Comparison of ENCODE assay signal across 9 mouse cellular contexts in the genomic region with DNA sequence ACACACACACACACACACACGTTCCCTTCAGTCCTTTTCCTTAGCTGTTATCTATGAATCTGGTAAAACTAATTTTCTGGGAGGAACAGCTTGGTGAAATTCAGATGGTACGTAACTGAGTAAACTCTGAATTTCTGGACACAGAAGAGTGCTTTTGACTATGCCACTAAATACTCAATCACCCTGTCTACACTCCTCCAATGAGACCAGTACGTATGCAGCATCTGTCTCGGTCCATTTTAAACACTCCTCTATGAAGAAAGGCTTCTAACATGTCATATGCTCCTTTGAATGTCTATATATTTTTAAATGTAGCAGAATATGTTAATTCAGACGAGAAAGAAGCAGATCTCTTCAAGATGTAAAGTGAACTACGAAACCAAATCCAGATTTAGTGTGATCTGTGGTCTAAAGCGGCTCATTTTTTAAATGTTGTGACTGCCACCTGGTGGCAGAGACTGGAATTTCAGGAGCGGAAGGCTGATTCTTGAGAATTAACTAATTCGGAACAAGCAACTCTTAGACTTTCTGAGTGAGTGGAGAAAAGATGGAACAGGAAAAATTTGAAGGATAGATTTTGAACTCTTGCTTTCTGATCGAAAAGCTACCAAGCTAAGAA. TPM values are rescaled to one million over a fixed set of nuclear protein-coding genes. Genes with fewer than 3 reads are reported as not detected.
DNase-seq lines count a peak whose midpoint lies in the region; ATAC-seq and TF ChIP-seq lines count a peak whose summit lies in the region.
"Had no signal": no experiment of that assay in that cellular context is flagged by ENCODE, and none has a peak within 500 bp of the region (broad histone marks: within the 10 kb centered on the region; RNA-seq: fewer than 3 reads in every experiment).

No protein-coding gene starts in this region.

- no peak for TF ChIP-seq POLR2A in thymus, adult 2 months (IDR thresholded peaks at IDR 0.05; ENCODE audit: control insufficient read depth, extremely low read depth, insufficient read depth, low read length, poor library complexity)

- no peaks in the 10 kb centered on the region for H3K27me3 ChIP-seq in thymus, adult 2 months (ENCODE audit: control insufficient read depth, insufficient read depth, low read length)
- no peaks in the 10 kb centered on the region for H3K27me3 ChIP-seq in embryonic facial prominence, embryonic 14.5 days (replicated peaks; ENCODE audit: control insufficient read depth, insufficient read depth, low read length)
- no peaks in the 10 kb centered on the region for H3K27me3 ChIP-seq in hindbrain, embryonic 14.5 days (ENCODE audit: control insufficient read depth, insufficient read depth, low read length)

- no peak for TF ChIP-seq CTCF in thymus, adult 2 months (IDR thresholded peaks at IDR 0.05; ENCODE audit: borderline replicate concordance, control insufficient read depth, extremely low read depth, insufficient read depth, low read length, poor library complexity)

- no peaks in the 10 kb centered on the region for H3K36me3 ChIP-seq in thymus, adult 2 months (ENCODE audit: control insufficient read depth, insufficient read depth, low read length)
- no peaks in the 10 kb centered on the region for H3K36me3 ChIP-seq in embryonic facial prominence, embryonic 14.5 days (ENCODE audit: control insufficient read depth, insufficient read depth, low read length)
- H3K36me3 ChIP-seq in hindbrain, embryonic 14.5 days (replicated peaks; ENCODE audit: control insufficient read depth, insufficient read depth): no peaks in the 10 kb centered on the region

- peak; percentile 41 for DNase-seq in thymus, adult 2 months
- no peak for DNase-seq in thymus, adult 18-20 months
- DNase-seq in adrenal gland, postnatal 36 days: peak; percentile 53 to 58
- peak; percentile 86 for DNase-seq in embryonic facial prominence, embryonic 14.5 days (ENCODE audit: low spot score)
- DNase-seq in hindbrain, embryonic 14.5 days (ENCODE audit: low spot score): peak; percentile 97
- peak; percentile 57 for DNase-seq in left cerebral cortex, postnatal 4 days
- peak; percentile 26 to 28 for DNase-seq in natural killer cell, adult 2 months (ENCODE audit: low spot score in 2 of 2)
- DNase-seq in urinary bladder, postnatal 36 days (ENCODE audit: low spot score in 2 of 2): peak; percentile 49 to 51

- no peaks in the 10 kb centered on the region for H3K4me1 ChIP-seq in thymus, adult 2 months (replicated peaks; ENCODE audit: control insufficient read depth, insufficient read depth, low read length)
- H3K4me1 ChIP-seq in embryonic facial prominence, embryonic 14.5 days (ENCODE audit: control insufficient read depth, insufficient read depth, low read length): no peaks in the 10 kb centered on the region
- H3K4me1 ChIP-seq in hindbrain, embryonic 14.5 days (replicated peaks; ENCODE audit: control insufficient read depth, insufficient read depth, low read length): no peaks in the 10 kb centered on the region

- 39% methylated on average over 10 of the region's 10 CpGs for WGBS in thymus, adult 2 months
- 28% methylated on average over 10 of the region's 10 CpGs for WGBS in embryonic facial prominence, embryonic 14.5 days
- 41% methylated on average over 10 of the region's 10 CpGs for WGBS in hindbrain, embryonic 14.5 days

- no peak overlapping the region for H3K4me2 ChIP-seq in embryonic facial prominence, embryonic 14.5 days (ENCODE audit: low read depth, low read length)
- no peak overlapping the region for H3K4me2 ChIP-seq in hindbrain, embryonic 14.5 days (replicated peaks)

- no peaks in the 10 kb centered on the region for H3K9me3 ChIP-seq in embryonic facial prominence, embryonic 14.5 days (ENCODE audit: control insufficient read depth, low read length)
- H3K9me3 ChIP-seq in hindbrain, embryonic 14.5 days (ENCODE audit: control insufficient read depth, low read length): no peaks in the 10 kb centered on the region

- H3K4me3 ChIP-seq in thymus, adult 2 months (ENCODE audit: control insufficient read depth, insufficient read depth, low read length): no peak overlapping the region
- H3K4me3 ChIP-seq in embryonic facial prominence, embryonic 14.5 days (ENCODE audit: low read depth, low read length): no peak overlapping the region
- no peak overlapping the region for H3K4me3 ChIP-seq in hindbrain, embryonic 14.5 days (replicated peaks; ENCODE audit: low read length)
- H3K4me3 ChIP-seq: myocyte had no signal

- ATAC-seq in embryonic facial prominence, embryonic 14.5 days (ENCODE audit: low read depth): peak; percentile 22; the same call in 1 of the 2 replicates
- ATAC-seq in hindbrain, embryonic 14.5 days (ENCODE audit: low FRiP score): 0 out of 2 replicates have a peak, but pooled peaks have one; percentile 37

- no peak overlapping the region for H3K9ac ChIP-seq in embryonic facial prominence, embryonic 14.5 days (ENCODE audit: low read depth, low read length)
- no peak overlapping the region for H3K9ac ChIP-seq in hindbrain, embryonic 14.5 days

- intact Hi-C loops in left cerebral cortex, postnatal 4 days (cut with DNase I): no loop called here

- H3K27ac ChIP-seq in thymus, adult 2 months (ENCODE audit: control insufficient read depth, insufficient read depth, low read length): no peak overlapping the region
- H3K27ac ChIP-seq in embryonic facial prominence, embryonic 14.5 days (replicated peaks; ENCODE audit: low read depth, low read length): no peak overlapping the region
- H3K27ac ChIP-seq in hindbrain, embryonic 14.5 days: no peak overlapping the region

RNA-seq across cellular contexts. Expression of a gene that starts 6.1 kb away (rescaled TPM):
- 0.65 TPM in 1 of 2 replicates, not detected in the other for polyA plus RNA-seq in thymus, adult 2 months (2012; rRNA removed)
- not detected for total RNA-seq in adrenal gland, postnatal 36 days (2021)
- polyA plus RNA-seq in embryonic facial prominence, embryonic 14.5 days (2014; fragmentation: Nextera tagmentation; extraction: Ambion mirVana): 20.2 and 29.3 TPM in 2 replicates
- polyA plus RNA-seq in hindbrain, embryonic 14.5 days (2014; fragmentation: Nextera tagmentation; extraction: Ambion mirVana): 0.25 TPM in 1 of 2 replicates, not detected in the other
- 10 to 100 TPM; 13.4 to 16.4 TPM for total RNA-seq in left cerebral cortex, postnatal 4 days (2021)

RNA-seq across cellular contexts. Expression of a gene that starts 51.2 kb away (rescaled TPM):
- 15.6 and 21.0 TPM in 2 replicates for polyA plus RNA-seq in thymus, adult 2 months (2012; rRNA removed)
- total RNA-seq in adrenal gland, postnatal 36 days (2021): 10 to 100 TPM; 22.1 to 25.7 TPM
- polyA plus RNA-seq in embryonic facial prominence, embryonic 14.5 days (2014; fragmentation: Nextera tagmentation; extraction: Ambion mirVana): 31.5 and 33.8 TPM in 2 replicates
- polyA plus RNA-seq in hindbrain, embryonic 14.5 days (2014; fragmentation: Nextera tagmentation; extraction: Ambion mirVana): 15.8 and 16.2 TPM in 2 replicates
- 10 to 100 TPM; 19.3 to 19.8 TPM for total RNA-seq in left cerebral cortex, postnatal 4 days (2021)

Comparison
In these comparisons a context has a peak if more than half of its experiments do, and no peak if none do; other contexts are left out.
1. DNase-seq: peak in thymus, adult 2 months (single experiment), adrenal gland, postnatal 36 days (2 of 2), embryonic facial prominence, embryonic 14.5 days (single experiment), hindbrain, embryonic 14.5 days (single experiment), left cerebral cortex, postnatal 4 days (single experiment), natural killer cell, adult 2 months (2 of 2) and urinary bladder, postnatal 36 days (2 of 2); none in thymus, adult 18-20 months (0 of 2).
2. RNA of a gene that starts 6.1 kb away (polyA plus RNA-seq): 20.2 to 29.3 TPM in embryonic facial prominence, embryonic 14.5 days; 0.65 TPM in thymus, adult 2 months and 0.25 TPM in hindbrain, embryonic 14.5 days; every median in the first group is over 10 times any median in the second.